Mouse (Mus musculus) hindbrain, embryonic 11.5 days (tissue): ENCODE measurements around the gene Gsdma2. TPM values are rescaled to one million over a fixed set of nuclear protein-coding genes. Genes with fewer than 3 reads are reported as not detected.

Experiments
- ATAC-seq: fragments of 200-750 bp; cut with Nextera tagmentation; 2 replicates; pipeline ENCODE4 v1.8.0; 2017; ENCODE audit warnings: mild to moderate bottlenecking, moderate TSS enrichment, moderate library complexity; ENCODE audit not compliant: low FRiP score
- DNase-seq: peaks from one replicate; pipeline ENCODE4 v3.0.0-alpha.2; 2015; ENCODE audit warnings: low spot score
- H3K27ac ChIP-seq: fragments of 300-500 bp; sonication (generic); 2 replicates; pipeline ENCODE4 v1.5.1; 2014; ENCODE audit warnings: mild to moderate bottlenecking, low read depth, low read length
- H3K27me3 ChIP-seq: fragments of 300-500 bp; sonication (generic); 2 replicates; pipeline ENCODE4 v1.6.1; 2014; ENCODE audit warnings: mild to moderate bottlenecking, low read length, moderate library complexity, mixed read lengths; ENCODE audit not compliant: control insufficient read depth, insufficient read depth
- H3K36me3 ChIP-seq: fragments of 300-500 bp; sonication (generic); 2 replicates; pipeline ENCODE4 v1.6.1; 2014; ENCODE audit warnings: mild to moderate bottlenecking, low read length, moderate library complexity, mixed read lengths; ENCODE audit not compliant: control insufficient read depth, insufficient read depth
- H3K4me1 ChIP-seq: fragments of 300-500 bp; sonication (generic); replicated peaks from 2 replicates; pipeline ENCODE4 v1.6.1; 2014; ENCODE audit warnings: low read length, mixed read lengths; ENCODE audit not compliant: control insufficient read depth, insufficient read depth
- H3K4me2 ChIP-seq: fragments of 300-500 bp; sonication (generic); replicated peaks from 2 replicates; pipeline ENCODE4 v1.6.1; 2014; ENCODE audit warnings: mild to moderate bottlenecking, low read depth, low read length
- H3K4me3 ChIP-seq: fragments of 300-500 bp; sonication (generic); 2 replicates; pipeline ENCODE4 v1.5.1; 2014; ENCODE audit warnings: low read depth, low read length
- H3K9ac ChIP-seq: fragments of 300-500 bp; sonication (generic); 2 replicates; pipeline ENCODE4 v1.6.1; 2014; ENCODE audit warnings: low read depth, low read length
- H3K9me3 ChIP-seq: fragments of 300-500 bp; sonication (generic); 2 replicates; pipeline ENCODE4 v1.6.1; 2016; ENCODE audit warnings: low read length; ENCODE audit not compliant: control insufficient read depth
- WGBS: fragments of 180-500 bp; shearing (Covaris S2); extraction: QIAGEN DNeasy Blood & Tissue Kit; methylation state at CpG from one replicate; pipeline ENCODE4 v1.1.7; 2014; 5-methylcytosine and 5-hydroxymethylcytosine counted together
- polyA plus RNA-seq: library from polyadenylated mRNA; unstranded; fragments of >200 nt; fragmentation: Nextera tagmentation; extraction: Ambion mirVana; gene quantifications from 2 replicates; pipeline ENCODE4 v1.2.1, GENCODE M21; 2014

Gsdma2 gene
- polyA plus RNA-seq, 1 experiment from 2014 or later = not detected

GRCm38 (mm10) chr11:98698849-98699640 is 52.5 kb downstream of the Gsdma2 start:
- no peak for ATAC-seq
- no peak for DNase-seq
- no peaks in the 10 kb centered on the region for H3K27me3 ChIP-seq
- H3K36me3 ChIP-seq = peaks cover 4% of the 10 kb centered on the region
- H3K9ac ChIP-seq = no peak overlapping the region
- no peak overlapping the region for H3K27ac ChIP-seq
- no peak overlapping the region for H3K4me2 ChIP-seq
- no peaks in the 10 kb centered on the region for H3K9me3 ChIP-seq
- no peaks in the 10 kb centered on the region; the same call in 1 of the 2 replicates for H3K4me1 ChIP-seq
- WGBS = 89% methylated on average over 16 of the region's 16 CpGs
- H3K4me3 ChIP-seq = no peak overlapping the region

- 39% methylated on average over 4 of the region's 4 CpGs for WGBS
- Histone ChIP-seq H3K9ac (no peak overlapping the region), H3K4me2 (no peak overlapping the region)
These were observed 53.4 kb downstream of the Gsdma2 start for GRCm38 (mm10) chr11:98699911-98700310.

DNA sequence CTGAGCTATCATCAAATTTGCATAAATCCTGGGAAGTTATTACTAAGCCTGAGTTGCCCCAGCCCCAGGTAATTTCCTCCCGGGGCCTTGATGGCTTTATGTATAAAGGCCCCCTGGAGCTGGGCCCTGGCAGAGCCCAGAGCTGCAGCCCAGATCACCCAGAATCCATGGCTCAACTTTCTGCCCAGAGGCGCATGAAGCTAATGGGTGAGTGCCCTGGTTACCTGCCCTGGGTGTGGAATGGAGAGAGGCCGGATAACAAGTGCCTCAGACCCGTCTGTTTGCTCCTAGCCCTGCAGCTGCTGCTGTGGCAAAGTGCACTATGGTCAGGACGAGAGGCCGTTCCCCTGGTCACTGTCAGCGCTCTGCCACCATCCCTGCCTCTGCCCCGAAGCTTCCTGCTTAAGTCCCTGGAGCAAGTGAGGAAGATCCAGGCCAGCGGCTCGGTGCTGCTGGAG is 54.7 kb downstream of the Gsdma2 start, which contains the start of gene Csf3:
Gene Csf3 (plus strand): TSS at position 51 of the 458 bp plus-strand sequence.
- Histone ChIP-seq H3K36me3 (no peaks in the 10 kb centered on the region; the same call in 1 of the 2 replicates), H3K4me3 (no peak within 1 kb of the TSS), H3K4me1 (no peaks in the 10 kb centered on the region; the same call in 1 of the 2 replicates), H3K9me3 (no peaks in the 10 kb centered on the region), H3K9ac (no peak within 1 kb of the TSS), H3K27me3 (no peaks in the 10 kb centered on the region), H3K27ac (no peak within 1 kb of the TSS), H3K4me2 (no peak within 1 kb of the TSS)
- 37% methylated on average over 10 of the region's 10 CpGs for WGBS
- no peak for ATAC-seq
- DNase-seq = no peak

More at GRCm38 (mm10) chr11:98699911-98700310, 53.4 kb downstream of the Gsdma2 start:
- H3K9me3 ChIP-seq = no peaks in the 10 kb centered on the region
- H3K4me1 ChIP-seq = no peaks in the 10 kb centered on the region; the same call in 1 of the 2 replicates
- no peak overlapping the region for H3K4me3 ChIP-seq
- DNase-seq (peak; percentile 81), ATAC-seq (no peak)
- no peaks in the 10 kb centered on the region for H3K27me3 ChIP-seq
- no peak overlapping the region for H3K27ac ChIP-seq
- peaks cover 3% of the 10 kb centered on the region for H3K36me3 ChIP-seq

DNA sequence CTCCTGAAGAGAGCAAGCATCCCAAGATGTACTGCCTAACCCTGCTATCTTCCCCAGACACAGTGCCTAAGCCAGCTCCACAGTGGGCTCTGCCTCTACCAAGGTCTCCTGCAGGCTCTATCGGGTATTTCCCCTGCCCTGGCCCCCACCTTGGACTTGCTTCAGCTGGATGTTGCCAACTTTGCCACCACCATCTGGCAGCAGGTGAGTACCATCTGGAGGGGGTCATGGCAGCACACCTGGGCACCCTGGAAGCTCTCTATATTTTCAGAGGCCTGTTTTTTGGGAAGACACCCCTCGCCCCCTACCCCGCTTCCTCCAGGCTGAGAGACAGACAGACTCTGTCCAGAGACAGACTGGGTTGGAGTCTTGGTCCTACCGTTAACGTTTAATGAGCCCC is 55.8 kb downstream of the Gsdma2 start:
- Histone ChIP-seq H3K4me2 (no peak overlapping the region), H3K9me3 (no peaks in the 10 kb centered on the region), H3K4me1 (no peaks in the 10 kb centered on the region; the same call in 1 of the 2 replicates), H3K4me3 (no peak overlapping the region), H3K27ac (no peak overlapping the region), H3K9ac (0 out of 2 replicates have a peak overlapping the region, but pooled peaks have one; percentile 7), H3K27me3 (no peaks in the 10 kb centered on the region), H3K36me3 (no peaks in the 10 kb centered on the region; the same call in 1 of the 2 replicates)
- DNase-seq (no peak), ATAC-seq (no peak)
- 66% methylated on average over 5 of the region's 5 CpGs for WGBS

DNA sequence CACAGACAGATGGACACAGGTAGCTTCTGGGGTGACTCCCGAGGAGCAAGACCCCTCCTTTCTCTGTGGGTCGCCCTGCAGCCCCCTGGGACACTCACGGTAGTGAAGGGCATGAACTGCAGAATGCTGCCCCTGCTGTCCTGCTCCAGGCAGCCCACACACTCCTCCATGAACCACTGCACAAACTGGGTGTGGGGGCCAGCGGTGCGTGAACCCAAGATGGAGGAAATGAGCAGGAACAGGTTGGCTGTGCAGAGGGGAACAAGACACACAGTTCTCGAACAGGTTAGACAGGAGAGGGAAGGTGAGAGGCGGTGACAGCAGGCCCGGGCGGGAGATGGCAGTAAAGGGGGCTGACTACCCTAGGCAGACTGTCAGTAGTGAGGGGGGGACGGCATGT is 58.5 kb downstream of the Gsdma2 start:
- Histone ChIP-seq H3K4me1 (no peaks in the 10 kb centered on the region; the same call in 1 of the 2 replicates), H3K9me3 (no peaks in the 10 kb centered on the region), H3K27ac (no peak overlapping the region), H3K4me2 (no peak overlapping the region), H3K9ac (no peak overlapping the region), H3K36me3 (no peaks in the 10 kb centered on the region; the same call in 1 of the 2 replicates), H3K4me3 (no peak overlapping the region), H3K27me3 (no peaks in the 10 kb centered on the region)
- 89% methylated on average over 10 of the region's 10 CpGs for WGBS
- ATAC-seq = no peak
- DNase-seq = no peak

Other genes starting within 250 kb of the Gsdma2 start
- 4.3 and 4.5 TPM in 2 replicates for gene Pgap3, start 246.3 kb upstream of the Gsdma2 start, polyA plus RNA-seq
- gene Erbb2, start 234.3 kb upstream of the Gsdma2 start, polyA plus RNA-seq = 15.5 and 17.2 TPM in 2 replicates
- 152 and 167 TPM in 2 replicates for gene Mien1, start 207.8 kb upstream of the Gsdma2 start, polyA plus RNA-seq
- 2.1 and 3.3 TPM in 2 replicates for gene Grb7, start 200.4 kb upstream of the Gsdma2 start, polyA plus RNA-seq
- 0.11 and 0.60 TPM in 2 replicates for gene Ikzf3, start 100.7 kb upstream of the Gsdma2 start, polyA plus RNA-seq
- gene Zpbp2, start 95.7 kb upstream of the Gsdma2 start, polyA plus RNA-seq = 0.21 TPM in 1 of 2 replicates, not detected in the other
- 10.9 and 12.2 TPM in 2 replicates for gene Ormdl3, start 59.4 kb upstream of the Gsdma2 start, polyA plus RNA-seq
- gene Lrrc3c, start 48.5 kb upstream of the Gsdma2 start, polyA plus RNA-seq = not detected in 2 replicates
- 0.85 and 1.8 TPM in 2 replicates for gene Gm12355, start 21.1 kb upstream of the Gsdma2 start, polyA plus RNA-seq
- not detected in 2 replicates for gene Gsdma3, start 20.4 kb upstream of the Gsdma2 start, polyA plus RNA-seq
- not detected in 2 replicates for gene Gsdma, start 17.6 kb downstream of the Gsdma2 start, polyA plus RNA-seq
- gene Psmd3, start 35.8 kb downstream of the Gsdma2 start, polyA plus RNA-seq = 154 and 155 TPM in 2 replicates
- not detected in 2 replicates for gene Csf3, start 54.5 kb downstream of the Gsdma2 start, polyA plus RNA-seq
- gene Med24, start 82.7 kb downstream of the Gsdma2 start, polyA plus RNA-seq = 47.3 and 60.8 TPM in 2 replicates
- gene Thra, start 93.9 kb downstream of the Gsdma2 start, polyA plus RNA-seq = 34.7 and 41.4 TPM in 2 replicates
- 0.92 and 1.4 TPM in 2 replicates for gene Nr1d1, start 128.6 kb downstream of the Gsdma2 start, polyA plus RNA-seq
- 25.0 and 28.0 TPM in 2 replicates for gene Msl1, start 148.8 kb downstream of the Gsdma2 start, polyA plus RNA-seq
- 44.6 and 49.6 TPM in 2 replicates for gene Casc3, start 158.1 kb downstream of the Gsdma2 start, polyA plus RNA-seq
- 2.0 and 2.2 TPM in 2 replicates for gene Rapgefl1, start 190.0 kb downstream of the Gsdma2 start, polyA plus RNA-seq
- gene Wipf2, start 216.9 kb downstream of the Gsdma2 start, polyA plus RNA-seq = 5.1 and 5.4 TPM in 2 replicates